Mouse (Mus musculus): ENCODE results near the gene Slc1a2. TPM values are rescaled to one million over a fixed set of nuclear protein-coding genes. Genes with fewer than 3 reads are reported as not detected.

The Slc1a2 gene
- polyA plus RNA-seq, 1 experiment from 2014 or later, result 0.38 TPM

DNA sequence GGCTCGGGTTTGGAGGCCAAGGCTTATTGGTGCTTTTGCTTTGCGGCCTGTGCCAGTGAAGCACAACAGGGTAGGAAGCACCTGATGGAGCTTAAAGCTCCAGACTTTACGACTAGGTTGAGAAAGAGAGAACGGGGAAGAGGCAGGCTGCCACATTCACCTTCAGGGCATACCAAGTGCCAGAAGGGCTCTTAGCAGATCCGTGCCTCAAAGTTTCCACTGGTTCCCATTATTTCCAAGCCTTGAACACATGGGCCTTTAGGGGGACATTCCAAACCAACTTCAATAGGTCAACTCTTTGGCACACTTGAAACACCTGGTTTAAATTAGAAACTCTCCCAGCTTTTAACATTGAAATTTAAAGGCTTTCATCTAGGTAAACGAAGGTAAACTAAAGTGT, 134.3 kb downstream of the Slc1a2 start:
- Histone ChIP-seq H3K36me3 (no peaks in the 10 kb centered on the region), H3K9me3 (replicated peaks) (no peaks in the 10 kb centered on the region), H3K4me3 (no peak overlapping the region), H3K27ac (no peak overlapping the region; the same call in 1 of the 2 replicates), H3K27me3 (ENCODE audit: low read depth, poor library complexity, severe bottlenecking) (no peaks in the 10 kb centered on the region), H3K4me1 (peaks cover 12% of the 10 kb centered on the region)
- WGBS, result 69% methylated on average over 6 of the region's 6 CpGs
- DNase-seq (ENCODE audit: low spot score), result no peak

DNA sequence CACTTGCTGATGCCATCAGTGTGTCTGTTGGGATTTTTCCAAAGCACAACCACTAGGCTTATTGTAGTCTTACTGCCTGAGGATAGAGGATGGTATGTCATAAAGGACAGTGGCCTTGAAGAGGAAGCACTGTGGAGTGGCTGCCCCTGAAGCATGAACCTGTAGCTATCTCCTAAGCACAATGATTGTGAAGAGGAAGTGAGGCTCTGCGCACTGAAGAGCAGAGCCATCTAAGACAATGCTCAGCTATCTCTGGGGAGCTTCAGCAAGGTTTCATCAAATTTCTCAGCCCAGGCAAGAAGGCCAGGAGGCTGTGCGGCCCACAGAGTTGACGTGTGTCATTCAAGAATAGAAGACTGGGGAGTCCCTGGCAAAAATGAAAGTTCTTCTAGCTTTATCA, 136.6 kb downstream of the Slc1a2 start:
- peaks cover 16% of the 10 kb centered on the region for H3K4me1 ChIP-seq
- WGBS, result 90% methylated on average over 3 of the region's 3 CpGs
- DNase-seq (ENCODE audit: low spot score), result no peak
- H3K36me3 ChIP-seq, result no peaks in the 10 kb centered on the region
- H3K4me3 ChIP-seq, result no peak overlapping the region
- no peaks in the 10 kb centered on the region for H3K27me3 ChIP-seq (ENCODE audit: low read depth, poor library complexity, severe bottlenecking)
- H3K9me3 ChIP-seq (replicated peaks), result no peaks in the 10 kb centered on the region
- H3K27ac ChIP-seq, result no peak overlapping the region

DNA sequence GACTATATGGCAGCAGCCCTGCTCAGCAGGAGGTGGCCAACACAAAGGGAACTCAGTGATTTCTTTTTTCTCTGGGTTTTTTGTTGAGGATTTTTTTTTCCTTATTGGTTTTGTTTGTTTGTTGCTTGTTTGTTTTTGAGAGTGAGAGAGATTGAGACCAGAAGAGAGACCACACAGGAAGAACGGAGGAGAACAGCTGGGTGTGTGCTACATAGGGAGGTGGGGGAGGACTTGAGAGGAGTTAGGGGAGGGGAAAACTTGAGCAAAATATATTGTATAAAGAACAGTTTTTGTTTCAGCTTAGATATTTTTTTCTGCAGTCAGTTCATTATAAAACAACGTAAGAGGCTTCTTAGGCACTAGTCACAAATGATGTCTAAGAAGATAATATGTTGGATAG, 139.7 kb downstream of the Slc1a2 start:
- no peak for DNase-seq (ENCODE audit: low spot score)
- WGBS, result 76% methylated on average over 2 of the region's 2 CpGs

DNA sequence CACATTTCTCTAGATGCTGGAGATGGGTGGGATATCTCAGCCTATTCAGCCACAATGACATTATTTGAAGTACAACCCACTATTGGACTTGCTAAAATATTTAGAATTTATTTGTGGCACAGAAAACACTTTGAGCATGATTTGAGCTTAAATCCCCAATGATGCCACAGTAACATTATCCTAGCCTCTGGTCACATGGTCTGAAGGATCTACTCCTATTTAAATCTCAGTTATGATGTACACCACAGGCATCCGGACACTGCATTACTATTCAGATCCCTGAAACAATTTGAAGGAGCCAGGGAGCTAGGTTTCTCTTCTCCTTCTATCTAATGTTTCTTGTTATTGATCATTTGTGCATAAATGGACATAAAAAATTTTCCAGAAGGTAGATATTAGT, 143.4 kb downstream of the Slc1a2 start:
- no peak for DNase-seq (ENCODE audit: low spot score)
- no peaks in the 10 kb centered on the region for H3K9me3 ChIP-seq (replicated peaks)
- 0 out of 2 replicates have a peak, but pooled peaks cover 5% of the 10 kb centered on the region for H3K4me1 ChIP-seq
- H3K4me3 ChIP-seq, result no peak overlapping the region
- H3K27me3 ChIP-seq (ENCODE audit: low read depth, poor library complexity, severe bottlenecking), result no peaks in the 10 kb centered on the region
- 93% methylated on average over 1 of the region's 1 CpGs for WGBS
- H3K36me3 ChIP-seq, result no peaks in the 10 kb centered on the region
- H3K27ac ChIP-seq, result no peak overlapping the region

More for the DNA sequence above, 139.7 kb downstream of the Slc1a2 start:
- Histone ChIP-seq H3K27me3 (ENCODE audit: low read depth, poor library complexity, severe bottlenecking) (no peaks in the 10 kb centered on the region), H3K4me3 (no peak overlapping the region), H3K36me3 (no peaks in the 10 kb centered on the region), H3K4me1 (peaks cover 9% of the 10 kb centered on the region; the same call in 1 of the 2 replicates), H3K9me3 (replicated peaks) (no peaks in the 10 kb centered on the region), H3K27ac (no peak overlapping the region)

DNA sequence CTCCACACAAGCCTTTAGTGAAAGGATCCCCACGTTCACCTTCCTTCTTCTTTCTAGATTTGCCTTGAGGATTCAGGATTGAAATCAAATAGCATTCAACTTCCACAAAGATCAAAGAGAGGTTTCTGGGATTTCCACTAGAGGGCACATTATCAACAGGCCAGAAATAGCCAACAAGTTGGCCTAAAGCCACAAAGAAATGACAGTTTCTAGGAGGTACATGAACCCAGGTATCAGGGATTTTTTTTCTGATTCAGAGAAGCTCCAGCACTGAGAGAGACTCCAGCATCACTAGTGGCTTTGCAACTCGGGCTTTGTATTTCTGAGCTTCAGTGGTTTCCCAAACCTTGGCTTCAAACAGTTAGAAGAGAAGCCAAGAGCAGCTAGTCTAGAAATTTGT, 145.7 kb downstream of the Slc1a2 start:
- H3K9me3 ChIP-seq (replicated peaks), result no peaks in the 10 kb centered on the region
- no peak for DNase-seq (ENCODE audit: low spot score)
- no peaks in the 10 kb centered on the region for H3K4me1 ChIP-seq
- no peak overlapping the region for H3K27ac ChIP-seq
- H3K4me3 ChIP-seq, result no peak overlapping the region
- H3K27me3 ChIP-seq (ENCODE audit: low read depth, poor library complexity, severe bottlenecking), result no peaks in the 10 kb centered on the region
- 57% methylated on average over 2 of the region's 2 CpGs for WGBS
- no peaks in the 10 kb centered on the region for H3K36me3 ChIP-seq

DNA sequence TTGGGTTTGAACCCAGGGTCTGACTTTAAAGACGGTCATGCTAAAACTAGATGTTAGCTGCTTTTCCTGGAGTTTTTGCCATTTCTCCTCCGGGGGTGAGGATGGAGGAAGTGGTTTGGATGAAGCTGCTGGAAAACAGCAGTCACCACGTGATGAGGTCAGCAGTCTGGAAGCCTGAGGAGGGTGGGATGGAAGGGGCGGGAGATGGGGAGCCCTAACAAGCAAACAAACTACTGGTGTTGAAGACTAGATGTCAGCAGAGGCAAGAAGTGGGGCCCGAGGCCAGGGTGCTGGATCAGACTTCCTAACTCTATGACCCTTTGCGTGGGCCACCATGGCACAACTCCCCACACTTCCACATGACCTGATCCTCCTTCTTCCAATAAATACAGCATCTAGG, 146.8 kb downstream of the Slc1a2 start:
- H3K4me1 ChIP-seq, result no peaks in the 10 kb centered on the region
- no peaks in the 10 kb centered on the region for H3K27me3 ChIP-seq (ENCODE audit: low read depth, poor library complexity, severe bottlenecking)
- no peak for DNase-seq (ENCODE audit: low spot score)
- 85% methylated on average over 6 of the region's 6 CpGs for WGBS
- H3K9me3 ChIP-seq (replicated peaks), result no peaks in the 10 kb centered on the region
- H3K27ac ChIP-seq, result no peak overlapping the region
- H3K36me3 ChIP-seq, result no peaks in the 10 kb centered on the region
- H3K4me3 ChIP-seq, result no peak overlapping the region

DNA sequence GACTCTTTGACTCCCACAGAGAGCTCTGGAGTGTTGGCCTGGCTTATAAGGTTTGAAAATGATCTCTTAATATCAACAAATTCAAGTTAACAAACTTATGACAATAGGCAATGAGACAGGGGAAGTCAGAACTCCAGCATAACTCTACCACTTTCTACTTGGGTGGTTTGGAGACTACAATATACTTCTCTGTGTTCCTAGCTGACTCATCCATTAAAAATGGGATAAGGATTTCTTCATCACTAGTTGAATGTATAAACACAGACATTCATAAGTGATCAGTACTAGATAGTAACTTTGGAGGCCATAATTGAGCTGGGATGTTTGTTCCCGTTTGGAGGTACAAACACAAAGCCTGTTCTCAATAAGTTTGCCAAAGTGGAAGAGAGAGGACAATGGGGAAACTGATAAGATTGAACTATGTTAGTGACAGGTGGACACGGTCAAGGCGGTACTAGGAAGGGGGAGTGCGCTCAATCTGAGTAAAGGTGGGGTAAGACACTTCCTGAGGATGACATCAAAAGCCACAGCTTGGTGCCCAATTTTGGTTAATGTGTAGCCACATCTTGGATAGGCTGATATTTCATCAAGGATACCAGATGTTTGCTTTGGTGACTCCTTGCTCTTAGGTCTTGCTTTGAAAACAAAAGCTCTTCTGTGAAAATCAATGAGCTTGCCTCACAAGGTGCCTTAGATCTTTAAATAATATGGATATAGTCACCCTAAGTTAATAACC, 147.5 kb downstream of the Slc1a2 start:
- Histone ChIP-seq H3K27ac (no peak overlapping the region), H3K27me3 (ENCODE audit: low read depth, poor library complexity, severe bottlenecking) (no peaks in the 10 kb centered on the region), H3K4me1 (no peaks in the 10 kb centered on the region), H3K9me3 (replicated peaks) (no peaks in the 10 kb centered on the region), H3K36me3 (no peaks in the 10 kb centered on the region), H3K4me3 (no peak overlapping the region)
- WGBS, result 91% methylated on average over 4 of the region's 4 CpGs
- no peak for DNase-seq (ENCODE audit: low spot score)

DNA sequence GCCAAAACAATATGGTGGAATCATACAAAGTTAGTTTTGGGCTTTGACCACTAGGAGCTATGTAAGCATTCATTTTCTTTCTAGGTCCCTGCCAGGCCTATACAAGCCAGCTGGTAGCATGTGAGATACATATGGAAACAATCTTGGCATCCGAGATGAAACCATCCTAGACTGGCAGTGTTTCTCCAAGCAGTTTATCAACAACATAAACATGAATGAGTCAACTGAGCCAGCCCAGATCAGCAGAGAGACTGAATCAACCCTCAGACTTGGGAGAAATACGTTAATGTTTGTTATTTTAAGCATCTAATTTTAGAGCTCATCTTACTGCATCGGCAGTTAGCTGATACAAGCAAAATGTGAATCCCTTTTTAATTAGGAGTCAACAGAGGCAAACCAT, 149.2 kb downstream of the Slc1a2 start:
- H3K4me1 ChIP-seq, result no peaks in the 10 kb centered on the region
- no peaks in the 10 kb centered on the region for H3K9me3 ChIP-seq (replicated peaks)
- no peaks in the 10 kb centered on the region for H3K27me3 ChIP-seq (ENCODE audit: low read depth, poor library complexity, severe bottlenecking)
- no peaks in the 10 kb centered on the region for H3K36me3 ChIP-seq
- WGBS, result 67% methylated on average over 3 of the region's 3 CpGs
- DNase-seq (ENCODE audit: low spot score), result no peak
- no peak overlapping the region for H3K27ac ChIP-seq
- H3K4me3 ChIP-seq, result no peak overlapping the region

DNA sequence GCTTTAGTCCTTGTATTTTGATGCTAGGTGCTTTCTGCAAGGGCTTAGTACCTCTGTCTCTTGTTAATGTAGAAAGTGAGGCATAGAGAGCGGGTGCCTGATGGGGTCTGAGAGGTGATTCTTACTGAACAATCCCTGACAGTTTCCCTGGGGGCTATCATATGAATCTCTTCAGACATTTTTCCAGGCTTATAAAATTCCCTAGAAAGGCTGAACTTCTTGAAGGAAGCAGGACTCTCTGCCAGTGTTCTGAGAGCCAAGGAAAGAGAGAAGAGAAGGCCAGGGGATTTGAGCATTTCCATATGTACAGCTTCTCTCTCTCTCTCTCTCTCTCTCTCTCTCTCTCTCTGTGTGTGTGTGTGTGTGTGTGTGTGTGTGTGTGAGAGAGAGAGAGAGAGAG, 151.0 kb downstream of the Slc1a2 start:
- no peak overlapping the region for H3K4me3 ChIP-seq
- no peak overlapping the region for H3K27ac ChIP-seq
- 92% methylated on average over 1 of the region's 1 CpGs for WGBS
- no peak for DNase-seq (ENCODE audit: low spot score)
- no peaks in the 10 kb centered on the region for H3K36me3 ChIP-seq
- H3K27me3 ChIP-seq (ENCODE audit: low read depth, poor library complexity, severe bottlenecking), result no peaks in the 10 kb centered on the region
- no peaks in the 10 kb centered on the region for H3K4me1 ChIP-seq
- no peaks in the 10 kb centered on the region for H3K9me3 ChIP-seq (replicated peaks)

DNA sequence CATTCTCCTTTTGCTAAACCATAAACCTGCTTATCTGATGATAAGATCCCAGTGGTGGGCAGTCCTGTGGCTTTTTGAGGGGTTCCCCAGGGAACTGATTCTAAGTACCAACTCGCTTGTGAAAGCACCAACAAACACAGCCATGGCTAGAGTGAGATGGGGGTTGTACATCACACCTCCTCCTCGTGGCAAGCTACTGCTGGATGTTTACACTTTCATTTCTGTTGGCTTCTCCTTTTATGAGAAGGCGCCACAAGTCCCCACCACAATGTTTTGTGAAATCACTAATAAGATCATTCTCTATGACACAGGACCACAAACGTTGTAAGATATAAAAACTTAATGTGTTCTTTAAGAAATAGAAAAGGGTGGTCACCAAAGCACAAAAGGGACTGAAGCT, 154.3 kb downstream of the Slc1a2 start:
- 72% methylated on average over 4 of the region's 4 CpGs for WGBS

DNA sequence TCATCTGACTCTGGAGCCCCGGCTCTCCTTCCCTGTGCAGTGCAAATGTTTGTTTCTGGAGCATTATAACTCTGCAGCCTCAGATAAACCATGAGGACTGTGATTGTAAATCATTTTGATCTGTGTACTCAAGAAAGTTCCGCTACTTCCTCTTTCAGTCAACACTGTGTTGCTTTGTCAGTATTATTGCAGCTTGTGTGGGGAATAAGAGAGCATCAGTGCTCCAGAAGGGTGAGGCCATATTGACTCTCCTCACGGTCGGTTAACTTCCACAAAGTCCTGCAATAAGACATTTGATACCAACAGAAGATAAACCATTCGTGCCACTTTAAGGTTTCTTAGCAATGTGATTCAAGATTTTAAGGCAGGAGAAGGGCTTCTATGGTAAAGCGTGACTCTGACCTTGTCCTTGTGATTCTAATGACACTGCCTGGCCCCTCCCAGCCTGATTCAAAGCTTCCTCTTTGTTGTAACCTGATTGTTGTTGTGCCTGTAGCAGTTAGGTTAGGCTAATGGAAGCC, 156.9 kb downstream of the Slc1a2 start:
- DNase-seq (ENCODE audit: low spot score), result no peak

More for the DNA sequence above, 154.3 kb downstream of the Slc1a2 start:
- H3K27ac ChIP-seq, result no peak overlapping the region
- no peak for DNase-seq (ENCODE audit: low spot score)
- H3K27me3 ChIP-seq (ENCODE audit: low read depth, poor library complexity, severe bottlenecking), result no peaks in the 10 kb centered on the region
- no peaks in the 10 kb centered on the region for H3K9me3 ChIP-seq (replicated peaks)
- peaks cover 7% of the 10 kb centered on the region; the same call in 1 of the 2 replicates for H3K4me1 ChIP-seq
- H3K36me3 ChIP-seq, result no peaks in the 10 kb centered on the region
- no peak overlapping the region for H3K4me3 ChIP-seq

DNA sequence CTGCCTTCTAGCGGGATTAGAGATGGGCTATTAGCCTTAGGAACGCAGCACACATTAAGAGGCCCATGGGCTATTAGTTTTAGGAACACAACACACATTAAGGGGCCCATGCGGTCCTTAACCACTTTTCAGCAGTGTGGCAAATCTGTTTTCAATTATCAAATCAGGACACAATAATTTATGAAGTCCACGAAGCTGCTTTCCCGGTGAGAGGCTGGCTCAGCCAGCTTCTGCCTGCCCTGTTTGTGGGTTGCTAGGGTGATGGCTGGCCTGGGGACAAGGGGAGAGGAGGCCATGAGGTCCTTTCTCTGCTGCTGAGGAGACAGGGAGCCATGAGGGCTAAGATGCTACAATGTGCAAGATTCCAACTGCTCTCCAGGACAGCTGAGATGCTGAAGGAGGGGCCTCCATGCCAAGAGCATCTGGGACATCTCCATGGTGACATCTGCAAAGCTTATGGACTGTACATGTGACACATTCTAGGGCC, 161.8 kb downstream of the Slc1a2 start:
- H3K27ac ChIP-seq, result peak overlapping the region; percentile 87
- DNase-seq (ENCODE audit: low spot score), result peak; percentile 73
- H3K27me3 ChIP-seq (ENCODE audit: low read depth, poor library complexity, severe bottlenecking), result no peaks in the 10 kb centered on the region
- no peaks in the 10 kb centered on the region for H3K9me3 ChIP-seq (replicated peaks)
- WGBS, result 22% methylated on average over 5 of the region's 5 CpGs
- peaks cover 31% of the 10 kb centered on the region for H3K4me1 ChIP-seq
- H3K4me3 ChIP-seq, result no peak overlapping the region
- no peaks in the 10 kb centered on the region for H3K36me3 ChIP-seq

More for the DNA sequence above, 156.9 kb downstream of the Slc1a2 start:
- 73% methylated on average over 6 of the region's 6 CpGs for WGBS
- Histone ChIP-seq H3K36me3 (no peaks in the 10 kb centered on the region), H3K4me1 (peaks cover 20% of the 10 kb centered on the region), H3K27ac (no peak overlapping the region), H3K9me3 (replicated peaks) (no peaks in the 10 kb centered on the region), H3K27me3 (ENCODE audit: low read depth, poor library complexity, severe bottlenecking) (no peaks in the 10 kb centered on the region), H3K4me3 (no peak overlapping the region)

DNA sequence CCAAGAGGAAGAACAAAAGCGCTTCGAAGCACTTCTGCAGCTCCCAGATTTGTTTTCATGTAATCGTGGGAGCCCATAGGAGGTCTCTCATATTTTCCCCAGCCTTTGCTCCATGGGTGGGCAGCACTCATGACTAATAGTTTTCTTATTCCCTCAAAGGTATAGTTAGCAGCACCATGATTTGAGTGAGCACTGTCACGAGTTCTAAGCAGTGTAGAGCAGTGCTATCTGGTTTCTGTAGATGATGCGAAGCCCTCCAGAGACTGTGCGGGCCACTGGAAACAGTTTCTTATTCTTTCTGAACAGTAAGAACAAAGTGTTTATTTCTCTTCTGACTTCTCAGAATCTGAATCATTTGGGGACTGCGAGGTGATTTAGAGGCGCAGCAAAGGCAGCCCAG, 162.3 kb downstream of the Slc1a2 start:
- H3K27ac ChIP-seq, result peak overlapping the region; percentile 87

More for the DNA sequence above, 162.3 kb downstream of the Slc1a2 start:
- Histone ChIP-seq H3K9me3 (replicated peaks) (no peaks in the 10 kb centered on the region), H3K27me3 (ENCODE audit: low read depth, poor library complexity, severe bottlenecking) (no peaks in the 10 kb centered on the region), H3K36me3 (no peaks in the 10 kb centered on the region), H3K4me3 (no peak overlapping the region), H3K4me1 (peaks cover 26% of the 10 kb centered on the region)
- WGBS, result 84% methylated on average over 8 of the region's 8 CpGs
- no peak for DNase-seq (ENCODE audit: low spot score)

All from limb, embryonic 10.5 days (tissue).